Mouse (Mus musculus) forebrain, embryonic 11.5 days (tissue): Measurements from ENCODE around the gene Banf1. TPM values are rescaled to one million over a fixed set of nuclear protein-coding genes. Genes with fewer than 3 reads are reported as not detected.
A peak's percentile ranks its signal among the peaks of the same experiment; 100 is the strongest.

Experiments
- ATAC-seq: fragments of 200-750 bp; cut with Nextera tagmentation; replicated peaks from 2 replicates; pipeline ENCODE4 v1.8.0; 2017; ENCODE audit warnings: moderate TSS enrichment; ENCODE audit not compliant: low FRiP score
- DNase-seq: peaks from one replicate; pipeline ENCODE4 v3.0.0-alpha.2; 2017; ENCODE audit warnings: low spot score
- H3K27ac ChIP-seq: fragments of 300-500 bp; sonication (generic); 2 replicates; pipeline ENCODE4 v1.5.1; 2014; ENCODE audit warnings: low read depth, low read length
- H3K27me3 ChIP-seq: fragments of 300-500 bp; sonication (generic); 2 replicates; pipeline ENCODE4 v1.6.1; 2014; ENCODE audit warnings: mild to moderate bottlenecking, low read length, mixed read lengths; ENCODE audit not compliant: control insufficient read depth, insufficient read depth
- H3K36me3 ChIP-seq: fragments of 300-500 bp; sonication (generic); 2 replicates; pipeline ENCODE4 v1.6.1; 2014; ENCODE audit warnings: mild to moderate bottlenecking, low read length, moderate library complexity, mixed read lengths; ENCODE audit not compliant: control insufficient read depth, insufficient read depth
- H3K4me1 ChIP-seq: fragments of 300-500 bp; sonication (generic); replicated peaks from 2 replicates; pipeline ENCODE4 v1.6.1; 2014; ENCODE audit warnings: low read length, mixed read lengths; ENCODE audit not compliant: control insufficient read depth, insufficient read depth
- H3K4me2 ChIP-seq: fragments of 300-500 bp; sonication (generic); 2 replicates; pipeline ENCODE4 v1.6.1; 2014; ENCODE audit warnings: low read depth, mild to moderate bottlenecking, low read length, moderate library complexity, mixed read lengths; ENCODE audit not compliant: severe bottlenecking
- H3K4me3 ChIP-seq: fragments of 300-500 bp; sonication (generic); 2 replicates; pipeline ENCODE4 v1.5.1; 2014; ENCODE audit warnings: low read depth, low read length
- H3K9ac ChIP-seq: fragments of 300-500 bp; sonication (generic); 2 replicates; pipeline ENCODE4 v1.6.1; 2014; ENCODE audit warnings: low read length
- H3K9me3 ChIP-seq: fragments of 300-500 bp; sonication (generic); 2 replicates; pipeline ENCODE4 v1.6.1; 2016; ENCODE audit warnings: low read length, mixed read lengths; ENCODE audit not compliant: control insufficient read depth
- WGBS: fragments of 180-500 bp; shearing (Covaris S2); extraction: QIAGEN DNeasy Blood & Tissue Kit; methylation state at CpG from one replicate; pipeline ENCODE4 v1.1.7; 2014; 5-methylcytosine and 5-hydroxymethylcytosine counted together
- polyA plus RNA-seq: library from polyadenylated mRNA; unstranded; fragments of >200 nt; fragmentation: Nextera tagmentation; extraction: Ambion mirVana; gene quantifications from 2 replicates; pipeline ENCODE4 v1.2.1, GENCODE M21; 2014

The Banf1 gene
- polyA plus RNA-seq, 1 experiment from 2014 or later: 470 TPM

- H3K27me3 ChIP-seq: no peaks in the 10 kb centered on the region
- H3K9me3 ChIP-seq: no peaks in the 10 kb centered on the region
- DNase-seq (no peak), ATAC-seq (no peak)
- peaks cover 7% of the 10 kb centered on the region; the same call in 1 of the 2 replicates for H3K4me1 ChIP-seq
- no peak overlapping the region for H3K9ac ChIP-seq
- H3K4me3 ChIP-seq: no peak overlapping the region
- no peak overlapping the region for H3K4me2 ChIP-seq
- H3K27ac ChIP-seq: no peak overlapping the region
- H3K36me3 ChIP-seq: peaks cover 20% of the 10 kb centered on the region; the same call in 1 of the 2 replicates
- WGBS: 89% methylated on average over 3 of the region's 3 CpGs
Observed at GRCm38 (mm10) chr19:5370932-5371331, 4.0 kb upstream of the Banf1 start.

GRCm38 (mm10) chr19:5367455-5367854, 487 bp upstream of the Banf1 start:
- H3K9me3 ChIP-seq: no peaks in the 10 kb centered on the region
- no peaks in the 10 kb centered on the region for H3K27me3 ChIP-seq
- peak overlapping the region; percentile 89 for H3K9ac ChIP-seq
- peaks cover 10% of the 10 kb centered on the region for H3K4me1 ChIP-seq
- ATAC-seq (no peak), DNase-seq (no peak)
- 14% methylated on average over 11 of the region's 11 CpGs for WGBS
- H3K36me3 ChIP-seq: peaks cover 18% of the 10 kb centered on the region
- H3K4me3 ChIP-seq: peak overlapping the region; percentile 92
- peak overlapping the region; percentile 91 for H3K4me2 ChIP-seq
- H3K27ac ChIP-seq: peak overlapping the region; percentile 84

GRCm38 (mm10) chr19:5366175-5367052, 554 bp downstream of the Banf1 start, which contains the start of gene Eif1ad:
Gene Eif1ad (plus strand): TSS chr19:5366741.
- H3K4me1 ChIP-seq: peaks cover 10% of the 10 kb centered on the region
- H3K27ac ChIP-seq: peak within 1 kb of the TSS; percentile 84
- peak within 1 kb of the TSS; percentile 92 for H3K4me3 ChIP-seq
- ATAC-seq (peak; percentile 93), DNase-seq (peak; percentile 97)
- under 1% methylated on average over 83 of the region's 92 CpGs for WGBS
- peak within 1 kb of the TSS; percentile 89 for H3K9ac ChIP-seq
- no peaks in the 10 kb centered on the region for H3K9me3 ChIP-seq
- peaks cover 17% of the 10 kb centered on the region for H3K36me3 ChIP-seq
- no peaks in the 10 kb centered on the region for H3K27me3 ChIP-seq
- H3K4me2 ChIP-seq: peak within 1 kb of the TSS; percentile 91

GRCm38 (mm10) chr19:5365751-5366150, 1.2 kb downstream of the Banf1 start:
- ATAC-seq (no peak), DNase-seq (no peak)
- peak overlapping the region; percentile 92 for H3K4me3 ChIP-seq
- peak overlapping the region; percentile 89 for H3K9ac ChIP-seq
- 19% methylated on average over 11 of the region's 11 CpGs for WGBS
- H3K36me3 ChIP-seq: peaks cover 15% of the 10 kb centered on the region
- peak overlapping the region; percentile 91 for H3K4me2 ChIP-seq
- peaks cover 10% of the 10 kb centered on the region for H3K4me1 ChIP-seq
- no peaks in the 10 kb centered on the region for H3K9me3 ChIP-seq
- H3K27me3 ChIP-seq: no peaks in the 10 kb centered on the region
- no peak overlapping the region for H3K27ac ChIP-seq

GRCm38 (mm10) chr19:5364124-5364523, 2.8 kb downstream of the Banf1 start:
- no peak for ATAC-seq
- Histone ChIP-seq H3K4me1 (peaks cover 10% of the 10 kb centered on the region), H3K4me2 (no peak overlapping the region), H3K27me3 (no peaks in the 10 kb centered on the region), H3K9me3 (no peaks in the 10 kb centered on the region), H3K36me3 (peaks cover under 1% of the 10 kb centered on the region), H3K27ac (no peak overlapping the region), H3K4me3 (no peak overlapping the region), H3K9ac (no peak overlapping the region)
- 96% methylated on average over 2 of the region's 2 CpGs for WGBS
- DNase-seq: no peak

- WGBS: 74% methylated on average over 2 of the region's 2 CpGs
- no peak for DNase-seq
- no peak for ATAC-seq
- Histone ChIP-seq H3K27ac (no peak overlapping the region), H3K27me3 (no peaks in the 10 kb centered on the region), H3K4me2 (no peak overlapping the region), H3K36me3 (no peaks in the 10 kb centered on the region; the same call in 1 of the 2 replicates), H3K9ac (no peak overlapping the region), H3K9me3 (no peaks in the 10 kb centered on the region), H3K4me3 (no peak overlapping the region), H3K4me1 (peaks cover 4% of the 10 kb centered on the region)
Observed at GRCm38 (mm10) chr19:5362186-5362585, 4.8 kb downstream of the Banf1 start.

GRCm38 (mm10) chr19:5356080-5356479, 10.9 kb downstream of the Banf1 start:
- no peaks in the 10 kb centered on the region for H3K36me3 ChIP-seq
- no peak overlapping the region for H3K4me3 ChIP-seq
- no peak overlapping the region for H3K27ac ChIP-seq
- H3K27me3 ChIP-seq: no peaks in the 10 kb centered on the region
- no peaks in the 10 kb centered on the region for H3K9me3 ChIP-seq
- H3K9ac ChIP-seq: no peak overlapping the region
- H3K4me1 ChIP-seq: no peaks in the 10 kb centered on the region
- ATAC-seq (no peak), DNase-seq (no peak)
- no peak overlapping the region for H3K4me2 ChIP-seq
- no CpG with 5 or more reads among the region's 1 CpGs for WGBS

- no peak overlapping the region for H3K4me2 ChIP-seq
- no peak for DNase-seq
- no peak for ATAC-seq
- H3K4me1 ChIP-seq: peaks cover 2% of the 10 kb centered on the region; the same call in 1 of the 2 replicates
- no peak overlapping the region for H3K4me3 ChIP-seq
- H3K9me3 ChIP-seq: no peaks in the 10 kb centered on the region
- H3K36me3 ChIP-seq: no peaks in the 10 kb centered on the region
- 86% methylated on average over 2 of the region's 2 CpGs for WGBS
- H3K9ac ChIP-seq: no peak overlapping the region
- H3K27ac ChIP-seq: no peak overlapping the region
- H3K27me3 ChIP-seq: no peaks in the 10 kb centered on the region
Observed at GRCm38 (mm10) chr19:5353609-5354008, 13.4 kb downstream of the Banf1 start.
